Comparison of ENCODE assay signal across 8 mouse cellular contexts in the genomic region with DNA sequence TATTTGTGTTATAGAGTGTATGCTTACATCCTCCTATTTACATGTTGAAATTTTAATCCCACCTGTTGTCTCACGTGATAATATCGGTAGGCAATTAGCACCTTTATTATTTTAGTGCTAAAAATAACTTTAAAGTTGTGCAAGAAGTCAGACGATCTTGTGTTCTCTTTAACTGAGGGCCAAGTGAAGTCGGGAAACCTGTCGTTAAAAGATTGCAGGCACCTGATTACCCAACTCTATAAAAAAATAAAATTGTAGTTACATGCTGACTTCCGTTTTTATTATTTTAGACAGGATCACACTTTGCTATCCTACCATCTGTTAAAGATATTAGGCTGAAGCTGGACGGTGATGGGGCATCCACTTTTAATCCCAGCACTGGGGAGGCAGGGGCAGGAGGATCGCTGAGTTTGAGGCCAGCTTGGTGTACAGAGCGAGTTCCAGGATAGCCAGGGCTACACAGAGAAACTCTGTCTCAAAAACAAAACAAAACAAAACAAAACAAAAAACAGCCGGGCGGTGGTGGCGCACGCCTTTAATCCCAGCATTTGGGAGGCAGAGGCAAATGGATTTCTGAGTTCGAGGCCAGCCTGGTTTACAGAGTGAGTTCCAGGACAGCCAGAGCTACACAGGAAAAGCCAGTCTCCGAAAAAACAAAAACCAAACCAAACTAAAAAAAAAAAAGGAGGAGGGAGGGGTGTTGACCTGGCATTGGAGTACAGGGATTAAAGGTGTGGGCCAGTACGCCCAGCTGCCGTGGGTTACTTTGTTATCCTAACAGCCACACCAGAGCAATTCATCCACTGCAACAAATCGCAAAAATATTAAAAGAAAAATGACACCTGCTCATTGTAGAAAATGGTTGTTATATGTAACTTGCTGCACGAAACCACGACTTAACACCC. TPM values are rescaled to one million over a fixed set of nuclear protein-coding genes. Genes with fewer than 3 reads are reported as not detected.
DNase-seq lines count a peak whose midpoint lies in the region; ATAC-seq and TF ChIP-seq lines count a peak whose summit lies in the region.

No protein-coding gene starts in this region.

- no peak for TF ChIP-seq EP300 in liver, embryonic 14.5 days (IDR thresholded peaks at IDR 0.05; ENCODE audit: low read depth)

- DNase-seq in kidney, adult 2 months = no peak
- DNase-seq in kidney, adult 9 months = no peak
- no peak for DNase-seq in ES-E14 (ENCODE audit: low read depth, low spot score)
- no peak for DNase-seq in forebrain, embryonic 14.5 days (ENCODE audit: low spot score)
- DNase-seq in liver, embryonic 14.5 days (ENCODE audit: low read depth in 3 of 3, low spot score in 3 of 3) = no peak
- DNase-seq in right cerebral cortex, postnatal 4 days = no peak
- no peak for DNase-seq in embryo, embryonic 9.5 days (ENCODE audit: extremely low spot score)
- no peak for DNase-seq in adrenal gland, postnatal 4 days (ENCODE audit: low spot score in 2 of 2)

- peak overlapping the region; percentile 67 for H3K9ac ChIP-seq in ES-E14 (ENCODE audit: insufficient read depth, low read depth, low read length, poor library complexity, severe bottlenecking)
- H3K9ac ChIP-seq in forebrain, embryonic 14.5 days (ENCODE audit: low read length) = peak overlapping the region; percentile 60
- H3K9ac ChIP-seq in liver, embryonic 14.5 days (replicated peaks) = peak overlapping the region; percentile 85

- H3K4me2 ChIP-seq in forebrain, embryonic 14.5 days (ENCODE audit: low read length) = peak overlapping the region; percentile 79
- H3K4me2 ChIP-seq in liver, embryonic 14.5 days (ENCODE audit: low read depth) = peak overlapping the region; percentile 72

- WGBS in kidney, adult 2 months = 33% methylated on average over 20 of the region's 20 CpGs
- 43% methylated on average over 20 of the region's 20 CpGs for WGBS in forebrain, embryonic 14.5 days
- 29% methylated on average over 20 of the region's 20 CpGs for WGBS in liver, embryonic 14.5 days (ENCODE audit: insufficient replicate concordance)

- H3K27ac ChIP-seq in kidney, adult 2 months (ENCODE audit: insufficient read depth, low read depth, low read length) = peak overlapping the region; percentile 81
- 0 out of 2 replicates have a peak overlapping the region, but pooled peaks have one; percentile 54 for H3K27ac ChIP-seq in ES-E14 (ENCODE audit: insufficient read depth, low read depth, low read length, poor library complexity, severe bottlenecking)
- H3K27ac ChIP-seq in forebrain, embryonic 14.5 days (ENCODE audit: low read depth, low read length) = no peak overlapping the region
- H3K27ac ChIP-seq in liver, embryonic 14.5 days = peak overlapping the region; percentile 61

- in situ Hi-C loops in ES-E14 (cut with MboI; ENCODE audit: low sequenced_read_pairs in 2 of 2, unreplicated experiment in 2 of 2) = no loop called here

- peak; percentile 15 for ATAC-seq in forebrain, embryonic 14.5 days
- no peak; the same call in 1 of the 2 replicates for ATAC-seq in liver, embryonic 14.5 days (ENCODE audit: insufficient read depth)

- no peaks in the 10 kb centered on the region for H3K9me3 ChIP-seq in ES-E14 (ENCODE audit: control insufficient read depth, insufficient read depth, low read depth, low read length)
- H3K9me3 ChIP-seq in forebrain, embryonic 14.5 days (replicated peaks; ENCODE audit: control insufficient read depth, low read length) = no peaks in the 10 kb centered on the region
- no peaks in the 10 kb centered on the region for H3K9me3 ChIP-seq in liver, embryonic 14.5 days (ENCODE audit: control insufficient read depth, low read length)

- peaks cover 8% of the 10 kb centered on the region; the same call in 1 of the 2 replicates for H3K4me1 ChIP-seq in kidney, adult 2 months (ENCODE audit: control insufficient read depth, insufficient read depth, low read length)
- H3K4me1 ChIP-seq in ES-E14 (ENCODE audit: control insufficient read depth in 2 of 2, insufficient read depth in 2 of 2, low read length in 2 of 2, poor library complexity in 1 of 2) = peaks cover 2 to 8% of the 10 kb centered on the region in 2 experiments; a peak in 2 of 4 replicates
- peaks cover 14% of the 10 kb centered on the region; the same call in 1 of the 2 replicates for H3K4me1 ChIP-seq in forebrain, embryonic 14.5 days (ENCODE audit: control insufficient read depth, insufficient read depth, low read length)
- peaks cover 14 to 17% of the 10 kb centered on the region in 2 experiments for H3K4me1 ChIP-seq in liver, embryonic 14.5 days (replicated peaks; ENCODE audit: control insufficient read depth in 2 of 2, insufficient read depth in 2 of 2, low read length in 1 of 2)

- H3K36me3 ChIP-seq in kidney, adult 2 months (ENCODE audit: control insufficient read depth, insufficient read depth, low read length) = no peaks in the 10 kb centered on the region
- H3K36me3 ChIP-seq in ES-E14 (ENCODE audit: control insufficient read depth, insufficient read depth, low read length, poor library complexity, severe bottlenecking) = no peaks in the 10 kb centered on the region
- H3K36me3 ChIP-seq in forebrain, embryonic 14.5 days (ENCODE audit: control insufficient read depth, insufficient read depth, low read length) = no peaks in the 10 kb centered on the region
- peaks cover 7% of the 10 kb centered on the region for H3K36me3 ChIP-seq in liver, embryonic 14.5 days (replicated peaks; ENCODE audit: control insufficient read depth, insufficient read depth, low read depth)

- peak overlapping the region; percentile 82 for H3K4me3 ChIP-seq in kidney, adult 2 months (ENCODE audit: insufficient read depth, low read depth, low read length)
- H3K4me3 ChIP-seq in ES-E14 (ENCODE audit: insufficient read depth in 1 of 2, low read depth in 1 of 2, low read length in 2 of 2, poor library complexity in 1 of 2, severe bottlenecking in 1 of 2) = peak overlapping the region; percentile 73 to 78
- H3K4me3 ChIP-seq in forebrain, embryonic 14.5 days (ENCODE audit: low read depth, low read length) = peak overlapping the region; percentile 69
- peak overlapping the region; percentile 70 to 99 for H3K4me3 ChIP-seq in liver, embryonic 14.5 days (ENCODE audit: insufficient read depth in 1 of 2, low read depth in 2 of 2, low read length in 2 of 2)

- no peak for TF ChIP-seq POLR2A in kidney, adult 2 months (IDR thresholded peaks at IDR 0.05; ENCODE audit: low read depth, low read length)

- TF ChIP-seq CTCF in kidney, adult 2 months (conservative IDR thresholded peaks at IDR 0.05; ENCODE audit: insufficient read depth, insufficient read length, low read depth, low read length) = no peak
- no peak for TF ChIP-seq CTCF in liver, embryonic 14.5 days (IDR thresholded peaks at IDR 0.05; ENCODE audit: low read depth)

- H3K27me3 ChIP-seq in kidney, adult 2 months (replicated peaks; ENCODE audit: control insufficient read depth, insufficient read depth, low read length) = no peaks in the 10 kb centered on the region
- no peaks in the 10 kb centered on the region for H3K27me3 ChIP-seq in forebrain, embryonic 14.5 days (replicated peaks; ENCODE audit: control insufficient read depth, insufficient read depth, low read length)
- no peaks in the 10 kb centered on the region for H3K27me3 ChIP-seq in liver, embryonic 14.5 days (ENCODE audit: control insufficient read depth, insufficient read depth, low read length)

TF ChIP-seq in ES-E14, 5 proteins besides CTCF, POLR2A, EP300 and RAD21:
- no peak for TF ChIP-seq CHD2 (IDR thresholded peaks at IDR 0.05; ENCODE audit: low read depth, low read length)
- TF ChIP-seq ZNF384 (IDR thresholded peaks at IDR 0.05; ENCODE audit: low read depth, low read length) = 0 out of 2 replicates have a peak, but pooled peaks have one; percentile 29
- TF ChIP-seq MAFK (IDR thresholded peaks at IDR 0.05; ENCODE audit: insufficient read depth, low read depth, low read length) = no peak
- no peak for TF ChIP-seq HCFC1 (IDR thresholded peaks at IDR 0.05; ENCODE audit: borderline replicate concordance, insufficient read depth, low read length)

RNA-seq across cellular contexts. Expression of gene Cks2, which starts 0.9 kb away (rescaled TPM):
- 34.8 and 36.5 TPM in 2 replicates for polyA plus RNA-seq in kidney, adult 2 months (2012; rRNA removed)
- 122 and 188 TPM in 2 replicates for total RNA-seq in ES-E14 (2012; rRNA removed)
- 147 and 215 TPM in 2 replicates for polyA plus RNA-seq in forebrain, embryonic 14.5 days (2014; fragmentation: Nextera tagmentation; extraction: Ambion mirVana)
- polyA plus RNA-seq in liver, embryonic 14.5 days (2012; rRNA removed) = 241 and 279 TPM in 2 replicates
- 487 and 490 TPM in 2 replicates for polyA plus RNA-seq in liver, embryonic 14.5 days (2014; fragmentation: Nextera tagmentation; extraction: Ambion mirVana)
- total RNA-seq in adrenal gland, postnatal 4 days (2021) = 10 to 100 TPM; 49.0 to 49.5 TPM

RNA-seq across cellular contexts. Expression of gene Secisbp2, which starts 7.3 kb away (rescaled TPM):
- polyA plus RNA-seq in kidney, adult 2 months (2012; rRNA removed) = 23.4 and 26.1 TPM in 2 replicates
- 26.6 and 31.6 TPM in 2 replicates for total RNA-seq in ES-E14 (2012; rRNA removed)
- 28.5 and 29.5 TPM in 2 replicates for polyA plus RNA-seq in forebrain, embryonic 14.5 days (2014; fragmentation: Nextera tagmentation; extraction: Ambion mirVana)
- polyA plus RNA-seq in liver, embryonic 14.5 days (2012; rRNA removed) = 8.5 and 12.2 TPM in 2 replicates
- polyA plus RNA-seq in liver, embryonic 14.5 days (2014; fragmentation: Nextera tagmentation; extraction: Ambion mirVana) = 11.8 and 12.5 TPM in 2 replicates
- total RNA-seq in adrenal gland, postnatal 4 days (2021) = 10 to 100 TPM; 23.4 to 32.4 TPM
